Mouse (Mus musculus) kidney, adult 2 months (tissue): ENCODE results near the gene Aebp2. TPM values are rescaled to one million over a fixed set of nuclear protein-coding genes. Genes with fewer than 3 reads are reported as not detected.
"Not testable (repeated sequence)": the region's sequence is repeated elsewhere in the genome, so short reads cannot be mapped to it uniquely, and the experiment has no call there.

Experiments
- DNase-seq: peaks from one replicate; pipeline ENCODE4 v3.0.0; 2021
- H3K27ac ChIP-seq: fragments of 200-500 bp; 2 replicates; pipeline ENCODE4 v1.5.1; 2012; ENCODE audit warnings: low read depth, low read length, control low read depth, inconsistent platforms; ENCODE audit not compliant: insufficient read depth
- H3K27me3 ChIP-seq: fragments of 200-500 bp; replicated peaks from 2 replicates; pipeline ENCODE4 v1.6.1; 2012; ENCODE audit warnings: mild to moderate bottlenecking, moderate library complexity, low read length, inconsistent platforms; ENCODE audit not compliant: control insufficient read depth, insufficient read depth
- H3K36me3 ChIP-seq: fragments of 200-500 bp; 2 replicates; pipeline ENCODE4 v1.6.1; 2012; ENCODE audit warnings: mild to moderate bottlenecking, moderate library complexity, low read length, inconsistent platforms; ENCODE audit not compliant: control insufficient read depth, insufficient read depth
- H3K4me1 ChIP-seq: fragments of 200-500 bp; 2 replicates; pipeline ENCODE4 v1.6.1; 2011; ENCODE audit warnings: low read length; ENCODE audit not compliant: control insufficient read depth, insufficient read depth
- H3K4me3 ChIP-seq: fragments of 200-500 bp; 2 replicates; pipeline ENCODE4 v1.5.1; 2011; ENCODE audit warnings: mild to moderate bottlenecking, low read depth, low read length, control low read depth; ENCODE audit not compliant: insufficient read depth
- CTCF ChIP-seq: fragments of 200-500 bp; conservative IDR thresholded peaks from 2 replicates; pipeline ENCODE4 v1.5.1; 2011; ENCODE audit warnings: low read depth, mild to moderate bottlenecking, control low read depth, low read length, moderate library complexity, mixed read lengths; ENCODE audit not compliant: insufficient read depth, insufficient read length
- POLR2A ChIP-seq: fragments of 200-500 bp; IDR thresholded peaks from one replicate; pipeline ENCODE4 v1.6.1; 2011; ENCODE audit warnings: low read depth, low read length, control low read depth
- WGBS: fragments of 180-500 bp; shearing (Covaris S2); methylation state at CpG from one replicate; pipeline ENCODE4 v1.1.7; 2018; 5-methylcytosine and 5-hydroxymethylcytosine counted together
- polyA plus RNA-seq: library from polyadenylated mRNA; depleted of rRNA; stranded (reverse); fragments of >200 nt; gene quantifications from 2 replicates; pipeline ENCODE4 v1.2.3, GENCODE M21; 2012

The Aebp2 gene
- polyA plus RNA-seq, 1 experiment: 23.9 TPM

DNA sequence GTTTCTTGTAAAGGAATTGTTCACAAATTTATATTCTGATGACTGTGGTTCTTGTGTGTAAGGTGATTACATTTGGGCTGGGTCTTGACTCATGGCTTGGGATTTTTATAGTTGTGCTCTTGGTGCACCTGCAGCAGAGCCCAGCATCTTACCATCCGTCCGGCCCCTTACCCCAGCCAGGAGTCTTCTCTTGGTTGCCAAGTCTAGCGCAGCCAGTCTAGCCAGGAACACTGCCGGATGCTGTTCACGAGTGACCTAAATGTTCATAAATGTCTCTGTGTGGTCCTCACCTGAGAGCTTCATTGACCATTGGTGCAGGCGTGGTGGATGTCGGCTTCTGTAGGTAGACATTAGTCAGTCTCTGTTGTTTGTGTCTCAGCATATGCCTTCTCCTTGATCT is 33.0 kb downstream of the Aebp2 start:
- no peaks in the 10 kb centered on the region for H3K4me1 ChIP-seq
- TF ChIP-seq POLR2A: no peak
- TF ChIP-seq CTCF: no peak
- no peak for DNase-seq
- H3K4me3 ChIP-seq: no peak overlapping the region
- H3K27me3 ChIP-seq: no peaks in the 10 kb centered on the region
- 95% methylated on average over 7 of the region's 7 CpGs for WGBS
- peaks cover 2% of the 10 kb centered on the region; the same call in 1 of the 2 replicates for H3K36me3 ChIP-seq
- H3K27ac ChIP-seq: no peak overlapping the region

DNA sequence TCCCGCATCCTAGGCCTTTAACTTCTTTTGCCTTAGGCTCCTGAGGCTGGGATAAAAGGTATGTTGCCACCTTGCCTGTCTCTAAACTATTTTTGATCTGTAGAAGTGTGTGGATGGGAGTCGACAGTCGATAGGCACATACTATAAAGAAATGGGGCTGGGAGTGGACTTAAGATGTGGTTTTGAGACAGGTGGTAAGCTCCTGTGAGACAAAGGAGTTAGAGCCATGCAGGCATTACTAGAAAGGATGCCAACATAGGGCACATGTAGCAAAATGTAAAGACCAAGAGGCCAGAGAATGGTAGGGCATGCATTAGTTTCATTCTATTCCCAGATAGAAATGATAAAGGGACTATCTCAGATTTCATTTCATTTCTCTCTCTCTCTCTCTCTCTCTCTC is 34.5 kb downstream of the Aebp2 start:
- Histone ChIP-seq H3K36me3 (peaks cover 2% of the 10 kb centered on the region; the same call in 1 of the 2 replicates), H3K27me3 (no peaks in the 10 kb centered on the region), H3K27ac (no peak overlapping the region), H3K4me3 (no peak overlapping the region), H3K4me1 (peaks cover 3% of the 10 kb centered on the region; the same call in 1 of the 2 replicates)
- WGBS: 91% methylated on average over 3 of the region's 3 CpGs
- no peak for DNase-seq
- no peak for TF ChIP-seq CTCF

DNA sequence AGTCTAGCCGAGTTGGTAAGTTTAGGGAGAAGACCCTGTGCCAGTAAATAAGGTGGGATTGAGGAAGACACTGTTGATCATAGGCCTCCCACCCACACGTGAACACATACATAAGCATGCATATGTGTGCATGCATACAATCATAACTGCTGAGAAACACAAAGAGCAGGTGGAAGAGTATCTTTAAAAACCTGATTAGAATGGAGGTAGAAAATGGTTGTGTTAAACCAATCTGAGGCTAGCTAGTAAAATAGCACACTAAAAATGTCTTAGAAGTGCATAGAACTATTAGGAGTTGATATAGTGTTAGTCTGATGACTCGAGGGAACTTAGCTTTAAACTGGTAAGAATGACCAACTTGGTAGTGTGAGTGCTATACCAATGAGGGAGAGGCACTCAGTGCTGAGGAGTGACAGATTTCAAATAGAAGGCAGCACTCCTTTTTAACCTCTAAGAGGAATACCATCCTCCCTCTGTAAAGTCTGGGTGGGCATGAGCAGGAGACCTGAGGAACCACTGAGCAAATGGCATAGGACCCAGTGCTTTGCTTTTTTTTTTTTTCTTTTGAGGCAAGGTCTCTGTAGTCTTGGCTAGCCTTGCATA is 35.6 kb downstream of the Aebp2 start:
- TF ChIP-seq CTCF (no peak), POLR2A (no peak)
- peaks cover 3% of the 10 kb centered on the region; the same call in 1 of the 2 replicates for H3K4me1 ChIP-seq
- DNase-seq: no peak
- no peaks in the 10 kb centered on the region for H3K27me3 ChIP-seq
- no peak overlapping the region for H3K27ac ChIP-seq
- no peak overlapping the region for H3K4me3 ChIP-seq
- 90% methylated on average over 3 of the region's 3 CpGs for WGBS
- H3K36me3 ChIP-seq: peaks cover 2% of the 10 kb centered on the region; the same call in 1 of the 2 replicates

DNA sequence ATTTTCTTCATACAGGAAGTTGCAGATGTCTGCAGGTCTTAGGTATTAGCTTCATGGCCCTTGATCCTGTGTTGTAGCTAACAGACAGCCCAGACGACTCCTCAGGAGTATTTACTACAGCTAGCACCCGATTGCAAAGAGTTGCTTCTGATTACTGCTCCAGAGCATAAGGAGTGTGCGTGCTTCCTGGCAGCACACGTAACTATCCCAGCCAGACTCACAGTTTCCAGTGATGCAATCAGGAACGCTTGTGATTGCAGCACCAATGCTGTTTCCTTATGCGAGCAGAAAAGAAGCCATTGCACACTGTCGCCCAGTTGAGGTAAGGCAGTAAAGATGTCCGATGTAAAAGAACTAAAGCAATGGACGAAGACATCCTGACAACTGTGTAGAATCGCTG is 38.6 kb downstream of the Aebp2 start:
- DNase-seq: no peak
- H3K4me1 ChIP-seq: peaks cover 3% of the 10 kb centered on the region; the same call in 1 of the 2 replicates

DNA sequence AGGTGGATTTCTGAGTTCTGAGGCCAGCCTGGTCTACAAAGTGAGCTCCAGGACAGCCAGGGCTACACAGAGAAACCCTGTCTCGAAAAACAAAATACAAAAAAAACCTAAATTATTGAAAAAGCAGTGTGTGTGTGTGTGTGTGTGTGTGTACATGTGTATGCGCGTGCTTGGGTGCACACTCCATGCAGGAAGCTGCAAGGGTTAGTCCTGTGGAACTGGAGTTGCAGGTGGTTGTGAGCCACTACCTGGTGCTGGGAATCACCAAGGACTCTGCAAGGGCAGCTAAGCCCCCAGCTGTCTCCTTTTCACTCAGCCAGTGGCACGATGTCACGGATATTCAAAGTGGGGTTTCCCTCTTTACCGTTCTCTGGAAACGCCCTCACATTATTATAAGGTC is 39.3 kb downstream of the Aebp2 start:
- H3K36me3 ChIP-seq: no peaks in the 10 kb centered on the region
- no peak for DNase-seq
- H3K4me3 ChIP-seq: no peak overlapping the region
- WGBS: 79% methylated on average over 7 of the region's 7 CpGs
- H3K27me3 ChIP-seq: no peaks in the 10 kb centered on the region
- no peak overlapping the region for H3K27ac ChIP-seq
- no peak for TF ChIP-seq POLR2A
- TF ChIP-seq CTCF: no peak
- H3K4me1 ChIP-seq: peaks cover 3% of the 10 kb centered on the region; the same call in 1 of the 2 replicates

More for the DNA sequence above, 38.6 kb downstream of the Aebp2 start:
- TF ChIP-seq CTCF (no peak), POLR2A (no peak)
- no peaks in the 10 kb centered on the region for H3K36me3 ChIP-seq
- no peak overlapping the region for H3K4me3 ChIP-seq
- H3K27ac ChIP-seq: no peak overlapping the region
- WGBS: 69% methylated on average over 10 of the region's 10 CpGs
- H3K27me3 ChIP-seq: no peaks in the 10 kb centered on the region

- Histone ChIP-seq H3K27ac (no peak overlapping the region), H3K27me3 (no peaks in the 10 kb centered on the region), H3K4me3 (no peak overlapping the region), H3K4me1 (peaks cover 3% of the 10 kb centered on the region; the same call in 1 of the 2 replicates), H3K36me3 (no peaks in the 10 kb centered on the region)
- DNase-seq: no peak
- 70% methylated on average over 6 of the region's 6 CpGs for WGBS
- TF ChIP-seq CTCF (no peak), POLR2A (no peak)
These were observed 39.8 kb downstream of the Aebp2 start for GRCm38 (mm10) chr6:140662290-140662689.

DNA sequence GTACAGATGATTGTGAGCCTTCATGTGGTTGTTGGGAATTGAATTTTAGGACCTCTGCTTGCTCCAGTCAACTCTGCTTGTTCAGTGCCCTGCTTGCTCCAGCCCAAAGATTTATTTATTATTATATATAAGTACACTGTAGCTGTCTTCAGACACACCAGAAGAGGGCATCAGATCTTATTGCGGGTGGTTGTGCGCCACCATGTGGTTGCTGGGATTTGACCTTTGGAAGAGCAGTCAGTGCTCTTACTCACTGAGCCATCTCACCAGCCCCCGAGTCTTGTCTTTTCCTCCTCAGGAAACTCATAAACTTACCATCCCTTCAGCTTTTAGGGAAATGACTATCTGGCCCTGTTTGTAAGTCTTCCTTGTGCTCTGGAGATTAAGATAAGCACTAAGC is 40.2 kb downstream of the Aebp2 start:
- not testable (repeated sequence) for H3K4me1 ChIP-seq, H3K36me3 ChIP-seq, H3K27ac ChIP-seq, H3K4me3 ChIP-seq, H3K27me3 ChIP-seq
- peak; percentile 12 for DNase-seq
- 0 out of 2 replicates have a peak, but pooled peaks have one; percentile 19 for TF ChIP-seq CTCF
- WGBS: 38% methylated on average over 3 of the region's 3 CpGs
